Mouse (Mus musculus) kidney, adult 2 months (tissue): Measurements from ENCODE around the gene Crot.

Source experiments
- CTCF ChIP-seq: fragments of 200-500 bp; conservative IDR thresholded peaks from 2 replicates; pipeline ENCODE4 v1.5.1; 2011; ENCODE audit warnings: low read depth, mild to moderate bottlenecking, control low read depth, low read length, moderate library complexity, mixed read lengths; ENCODE audit not compliant: insufficient read depth, insufficient read length
- POLR2A ChIP-seq: fragments of 200-500 bp; IDR thresholded peaks from one replicate; pipeline ENCODE4 v1.6.1; 2011; ENCODE audit warnings: low read depth, low read length, control low read depth

GRCm38 (mm10) chr5:8960534-8960933 is 36.6 kb downstream of the Crot start:
- TF ChIP-seq CTCF: no peak
- no peak for TF ChIP-seq POLR2A
